Mouse (Mus musculus): ENCODE results near the gene Cldn6. TPM values are rescaled to one million over a fixed set of nuclear protein-coding genes. Genes with fewer than 3 reads are reported as not detected.

The Cldn6 gene
- total and polyA plus RNA-seq, 3 experiments, result not detected

- H3K9ac ChIP-seq (ENCODE audit: control insufficient read depth, low read depth, low read length, poor library complexity, severe bottlenecking), result peak within 1 kb of the TSS; percentile 99
- no peaks in the 10 kb centered on the region for H3K27me3 ChIP-seq (ENCODE audit: control insufficient read depth in 1 of 2, insufficient read depth in 2 of 2, low read length in 2 of 2)
- peaks cover 2 to 21% of the 10 kb centered on the region in 2 experiments; a peak in 3 of 4 replicates for H3K4me1 ChIP-seq (ENCODE audit: control insufficient read depth in 1 of 2, insufficient read depth in 2 of 2, low read length in 2 of 2)
- peak; percentile 17; the same call in 1 of the 2 replicates for TF ChIP-seq SIN3A (IDR thresholded peaks at IDR 0.05; ENCODE audit: low read length)
- TF ChIP-seq USF1 (IDR thresholded peaks at IDR 0.05; ENCODE audit: low read depth, low read length), result peak; percentile 29; the same call in 1 of the 2 replicates
- peak; percentile 70; the same call in 1 of the 2 replicates for TF ChIP-seq E2F4 (IDR thresholded peaks at IDR 0.05; ENCODE audit: borderline replicate concordance, low read depth, low read length)
- TF ChIP-seq RCOR1 (IDR thresholded peaks at IDR 0.05; ENCODE audit: low read depth, low read length), result no peak
- TF ChIP-seq CHD1 (IDR thresholded peaks at IDR 0.05; ENCODE audit: low read depth, low read length), result no peak
- TF ChIP-seq GABPA (IDR thresholded peaks at IDR 0.05; ENCODE audit: low read depth, low read length), result no peak
- TF ChIP-seq POLR2AphosphoS2 (IDR thresholded peaks at IDR 0.05; ENCODE audit: low read length), result peak; percentile 80
- TF ChIP-seq NRF1 (IDR thresholded peaks at IDR 0.05; ENCODE audit: insufficient read depth, low read depth, low read length, poor library complexity, severe bottlenecking), result peak; percentile 94
- TF ChIP-seq TCF12 (IDR thresholded peaks at IDR 0.05; ENCODE audit: low read depth, low read length), result peak; percentile 12; the same call in 1 of the 2 replicates
- TF ChIP-seq TBP (IDR thresholded peaks at IDR 0.05; ENCODE audit: low read depth, low read length), result peak; percentile 67; the same call in 1 of the 2 replicates
- TF ChIP-seq MYC (IDR thresholded peaks at IDR 0.05; ENCODE audit: low read depth, low read length), result 0 out of 2 replicates have a peak, but pooled peaks have one; percentile 6
- peak; percentile 76 for TF ChIP-seq NELFE (IDR thresholded peaks at IDR 0.05; ENCODE audit: low read depth, low read length)
- peak; percentile 3 to 85; a peak in 2 of 4 replicates for TF ChIP-seq POLR2A (IDR thresholded peaks at IDR 0.05; ENCODE audit: control insufficient read depth in 1 of 2, insufficient read depth in 1 of 2, low read depth in 1 of 2, low read length in 2 of 2, poor library complexity in 1 of 2)
- TF ChIP-seq MAX (IDR thresholded peaks at IDR 0.05; ENCODE audit: low read length), result peak; percentile 31; the same call in 1 of the 2 replicates
- no peak; the same call in 1 of the 2 replicates for TF ChIP-seq ZMIZ1 (IDR thresholded peaks at IDR 0.05; ENCODE audit: low read depth, low read length)
- H3K27ac ChIP-seq (ENCODE audit: control insufficient read depth, low read depth, low read length), result peak within 1 kb of the TSS; percentile 77
- peak; percentile 95 for DNase-seq (ENCODE audit: low read depth, low spot score)
- peaks cover 0 to 16% of the 10 kb centered on the region in 2 experiments; a peak in 2 of 4 replicates for H3K36me3 ChIP-seq (ENCODE audit: control insufficient read depth in 1 of 2, insufficient read depth in 2 of 2, low read length in 2 of 2)
- peak within 1 kb of the TSS; percentile 75 to 90 for H3K4me3 ChIP-seq (ENCODE audit: control insufficient read depth in 1 of 2, insufficient read depth in 1 of 2, low read depth in 2 of 2, low read length in 2 of 2)
- no peaks in the 10 kb centered on the region for H3K9me3 ChIP-seq (replicated peaks; ENCODE audit: insufficient read depth, low read length)
- peaks cover 8% of the 10 kb centered on the region for H3K79me2 ChIP-seq (ENCODE audit: control insufficient read depth, insufficient read depth, low read length, poor library complexity)
Observed at GRCm38 (mm10) chr17:23725999-23726757, 47.1 kb downstream of the Cldn6 start, which contains the start of gene Pkmyt1. Pkmyt1 (plus strand) TSS chr17:23726336.

- Histone ChIP-seq H3K36me3 (ENCODE audit: control insufficient read depth in 1 of 2, insufficient read depth in 2 of 2, low read length in 2 of 2) (peaks cover 0 to 16% of the 10 kb centered on the region in 2 experiments; a peak in 2 of 4 replicates), H3K9ac (ENCODE audit: control insufficient read depth, low read depth, low read length, poor library complexity, severe bottlenecking) (peak overlapping the region; percentile 99), H3K27me3 (ENCODE audit: control insufficient read depth in 1 of 2, insufficient read depth in 2 of 2, low read length in 2 of 2) (no peaks in the 10 kb centered on the region), H3K79me2 (ENCODE audit: control insufficient read depth, insufficient read depth, low read length, poor library complexity) (peaks cover 8% of the 10 kb centered on the region), H3K4me1 (ENCODE audit: control insufficient read depth in 1 of 2, insufficient read depth in 2 of 2, low read length in 2 of 2) (peaks cover 2 to 21% of the 10 kb centered on the region in 2 experiments; a peak in 3 of 4 replicates), H3K27ac (ENCODE audit: control insufficient read depth, low read depth, low read length) (peak overlapping the region; percentile 14; the same call in 1 of the 2 replicates), H3K9me3 (replicated peaks; ENCODE audit: insufficient read depth, low read length) (no peaks in the 10 kb centered on the region), H3K4me3 (ENCODE audit: control insufficient read depth in 1 of 2, insufficient read depth in 1 of 2, low read depth in 2 of 2, low read length in 2 of 2) (peak overlapping the region; percentile 75 to 90)
- peak; percentile 78 for DNase-seq (ENCODE audit: low read depth, low spot score)
- TF ChIP-seq MAZ (IDR thresholded peaks at IDR 0.05; ENCODE audit: low read depth, low read length) (peak; percentile 54; the same call in 1 of the 2 replicates), POLR2A (IDR thresholded peaks at IDR 0.05; ENCODE audit: control insufficient read depth in 1 of 2, insufficient read depth in 1 of 2, low read depth in 1 of 2, low read length in 2 of 2, poor library complexity in 1 of 2) (0 out of 4 replicates have a peak, but pooled peaks of 1 of the 2 experiments have one; percentile 10), ZKSCAN1 (IDR thresholded peaks at IDR 0.05; ENCODE audit: low read depth, low read length) (no peak)
Observed at GRCm38 (mm10) chr17:23726758-23727142, 47.7 kb downstream of the Cldn6 start.
